Mouse (Mus musculus) heart, adult 2 months (tissue): ENCODE data around the gene Zfp110.

Source experiments
- EP300 ChIP-seq: fragments of 200-500 bp; IDR thresholded peaks from 2 replicates; pipeline ENCODE4 v1.6.1; 2011; ENCODE audit warnings: low read depth, low read length, control low read depth; ENCODE audit not compliant: insufficient read depth
- POLR2A ChIP-seq: fragments of 200-500 bp; IDR thresholded peaks from 2 replicates; pipeline ENCODE4 v1.6.1; 2011; ENCODE audit warnings: mild to moderate bottlenecking, low read depth, low read length, control low read depth; ENCODE audit not compliant: insufficient read depth

DNA sequence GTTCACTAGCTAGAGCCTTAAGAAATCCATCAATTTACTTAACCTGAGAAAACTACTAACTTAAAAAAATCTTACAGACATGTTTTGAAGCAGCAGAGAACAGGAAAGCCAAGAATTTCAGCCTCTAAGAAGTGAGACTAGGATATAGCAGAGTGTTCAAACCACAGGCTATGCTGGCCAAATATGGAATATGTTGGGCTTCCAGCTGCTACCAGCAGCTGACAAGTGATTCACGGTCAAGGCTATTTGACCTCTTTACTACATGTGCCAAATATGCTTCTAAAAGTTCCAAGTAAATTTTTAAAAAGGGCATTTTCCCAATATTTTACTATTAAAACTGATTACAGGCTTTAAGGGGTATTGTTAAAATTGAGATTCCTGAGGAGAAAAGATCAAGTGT is 35.0 kb upstream of the Zfp110 start:
- no peak for TF ChIP-seq POLR2A
- no peak for TF ChIP-seq EP300
